Mouse (Mus musculus): ENCODE measurements around the gene Herpud2.
A peak's percentile ranks its signal among the peaks of the same experiment; 100 is the strongest.

Herpud2 gene

DNA sequence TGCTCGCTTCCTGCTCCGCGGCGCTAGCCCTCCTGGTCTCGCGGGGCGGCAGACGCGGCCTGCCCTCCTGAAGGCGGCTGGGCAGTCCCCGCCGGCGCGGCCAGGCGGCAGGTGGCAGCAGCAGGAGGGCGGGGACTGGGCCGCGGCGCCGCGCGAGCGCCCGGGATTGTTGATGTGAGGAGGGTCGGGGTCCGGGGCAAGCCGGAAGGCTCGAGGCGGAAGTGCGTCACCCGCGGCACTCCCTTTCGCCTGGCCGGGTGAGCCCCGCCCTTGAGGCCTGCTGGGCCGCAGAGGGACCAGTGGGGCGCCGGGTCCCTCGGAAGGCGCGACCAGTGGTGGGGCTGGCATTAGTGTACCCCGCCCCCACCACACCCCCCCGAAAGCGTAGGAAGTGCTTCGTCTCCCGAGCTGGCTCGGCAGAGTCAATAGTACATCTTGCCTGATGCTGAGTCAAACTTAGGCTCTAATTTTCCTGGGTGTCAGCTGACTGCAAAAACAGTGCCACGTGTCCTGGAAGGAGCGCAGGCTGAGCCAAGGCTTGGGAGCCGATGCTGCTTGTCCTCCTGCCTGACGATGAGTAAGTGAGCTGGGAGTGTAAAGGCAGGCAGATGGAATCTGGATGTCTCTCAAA, at the start of gene Herpud2:
Gene Herpud2 (minus strand): TSS at position 210 of the 631 bp plus-strand sequence.
- DNase-seq (ENCODE audit: low read depth, low spot score): peak; percentile 92

GRCm38 (mm10) chr9:25200987-25201386, 49.4 kb upstream of the Herpud2 start:
- no peak for DNase-seq (ENCODE audit: low read depth, low spot score)

DNA sequence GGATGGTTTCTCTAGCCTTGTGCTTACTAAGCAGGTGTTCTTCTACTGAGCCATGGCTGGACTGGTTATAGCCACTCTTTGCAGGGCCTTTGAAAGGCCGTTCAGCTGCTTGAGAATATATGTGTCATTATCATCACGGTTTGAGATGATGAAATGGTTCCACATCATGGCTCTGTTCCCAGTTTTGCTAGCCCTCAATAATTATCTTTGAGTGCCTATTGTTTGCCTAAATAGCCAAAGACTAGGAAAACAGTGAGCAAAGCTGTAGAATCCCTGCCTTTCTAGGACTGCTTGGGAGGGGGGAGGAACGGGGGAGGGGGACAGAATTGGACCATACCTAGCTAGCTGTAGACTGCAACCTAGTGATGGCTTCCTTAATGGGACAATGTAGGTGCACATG, 48.5 kb upstream of the Herpud2 start:
- DNase-seq (ENCODE audit: low read depth, low spot score): no peak

- no peak for DNase-seq (ENCODE audit: low read depth, low spot score)
Measured at GRCm38 (mm10) chr9:25196746-25197145, 45.1 kb upstream of the Herpud2 start.

DNA sequence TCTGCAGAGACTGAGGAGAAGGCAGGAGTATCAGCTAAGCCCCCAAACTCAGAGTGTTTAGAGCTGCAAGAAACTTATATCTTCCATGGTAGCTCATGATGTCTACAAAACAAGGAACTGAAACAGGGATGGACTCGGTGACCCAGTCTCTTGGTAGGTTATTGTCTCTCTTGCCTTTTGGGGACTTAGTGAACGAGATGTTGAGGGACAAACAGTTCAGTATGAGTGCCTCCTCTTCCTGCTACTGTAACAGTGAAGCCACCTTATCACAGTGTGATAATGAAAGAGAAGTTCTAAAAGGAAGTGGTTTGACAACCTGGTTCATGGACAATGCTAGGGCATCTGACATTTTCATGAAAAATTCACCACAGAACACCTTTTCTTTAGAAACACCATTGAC, 40.0 kb upstream of the Herpud2 start:
- no peak for DNase-seq (ENCODE audit: low read depth, low spot score)

- no peak for DNase-seq (ENCODE audit: low read depth, low spot score)
Measured at GRCm38 (mm10) chr9:25186501-25186900, 34.9 kb upstream of the Herpud2 start.

- peak; percentile 11 for DNase-seq (ENCODE audit: low read depth, low spot score)
Measured at GRCm38 (mm10) chr9:25185854-25186253, 34.2 kb upstream of the Herpud2 start.

GRCm38 (mm10) chr9:25184606-25185005, 33.0 kb upstream of the Herpud2 start:
- no peak for DNase-seq (ENCODE audit: low read depth, low spot score)

GRCm38 (mm10) chr9:25178066-25178465, 26.4 kb upstream of the Herpud2 start:
- no peak for DNase-seq (ENCODE audit: low read depth, low spot score)

DNA sequence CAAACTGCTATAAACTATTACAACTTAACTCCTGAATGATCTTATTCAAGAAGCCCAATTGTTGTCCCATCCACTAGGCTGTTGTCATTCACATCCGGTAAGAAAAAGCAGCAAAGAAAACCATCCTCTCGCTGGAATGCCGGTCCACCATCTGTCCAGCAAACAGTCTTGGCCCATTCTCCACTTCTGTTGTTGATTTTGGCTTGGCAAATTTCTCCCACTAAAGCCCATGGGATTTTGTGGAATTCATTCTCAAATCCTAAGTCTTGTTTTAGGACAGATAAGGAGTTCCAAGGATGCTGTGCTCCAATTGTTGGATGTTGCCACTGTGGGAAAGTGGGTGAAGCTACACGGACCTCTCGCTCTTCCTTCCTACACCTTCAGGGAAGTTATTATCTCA, 25.6 kb upstream of the Herpud2 start:
- DNase-seq (ENCODE audit: low read depth, low spot score): no peak

DNA sequence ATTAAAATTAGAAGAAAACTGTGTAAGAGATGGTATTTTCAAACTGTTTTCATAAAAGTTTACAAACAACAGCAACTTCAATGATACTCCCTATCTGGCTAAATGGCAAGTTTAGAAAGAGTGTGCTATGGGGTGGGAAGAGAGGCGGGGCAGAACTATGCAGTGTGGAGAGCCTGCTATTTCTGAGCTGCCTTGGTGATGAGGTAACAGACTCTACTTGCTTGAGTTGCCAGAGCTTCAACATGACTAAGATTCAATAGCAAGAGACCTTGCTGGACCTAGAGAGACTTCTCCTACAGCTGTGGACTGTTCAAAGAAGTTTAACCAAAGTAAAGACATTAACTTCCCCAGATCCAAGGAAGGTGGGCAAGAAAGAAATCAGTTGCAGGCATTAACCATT, 24.9 kb upstream of the Herpud2 start:
- no peak for DNase-seq (ENCODE audit: low read depth, low spot score)

GRCm38 (mm10) chr9:25175978-25176377, 24.4 kb upstream of the Herpud2 start:
- peak; percentile 45 for DNase-seq (ENCODE audit: low read depth, low spot score)

DNA sequence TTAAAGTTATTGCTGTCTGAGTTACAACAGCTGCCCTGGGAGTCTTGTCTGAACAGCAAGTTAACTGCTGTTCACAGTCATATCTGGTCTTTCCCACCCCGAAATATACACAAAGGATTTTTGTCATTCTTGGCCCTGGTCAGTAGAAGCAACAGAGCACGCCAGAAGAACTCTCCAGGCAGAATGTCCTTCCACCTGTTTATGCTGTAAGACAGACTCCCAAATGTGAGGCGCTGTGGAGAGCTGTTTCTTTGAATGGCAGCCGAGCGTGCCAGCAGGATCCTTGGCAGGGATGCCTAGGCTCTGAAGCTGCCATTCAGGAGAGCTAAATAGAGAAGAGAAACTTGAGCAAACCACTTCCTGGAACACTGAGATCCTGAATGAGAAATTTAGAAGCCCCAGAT, 23.4 kb upstream of the Herpud2 start:
- no peak for DNase-seq (ENCODE audit: low read depth, low spot score)

DNA sequence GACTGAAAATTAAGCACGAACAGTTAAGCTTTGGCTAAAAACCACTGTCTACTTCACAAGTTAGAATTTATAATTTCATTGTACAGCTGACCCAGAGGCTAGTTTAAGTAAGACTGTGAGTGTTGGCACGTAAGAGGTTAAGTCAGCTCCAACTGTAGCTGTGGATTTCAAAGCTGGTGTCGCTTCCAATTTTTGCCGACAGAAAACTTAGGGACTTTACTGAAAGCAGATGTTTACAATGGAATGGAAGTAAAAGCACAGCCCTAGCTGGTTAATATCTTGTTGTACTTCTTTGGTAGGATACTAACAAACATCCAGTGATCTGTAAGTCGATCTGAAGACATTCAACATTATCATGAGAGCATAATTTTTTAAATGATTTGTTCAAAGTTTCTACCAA, 23.0 kb upstream of the Herpud2 start:
- DNase-seq (ENCODE audit: low read depth, low spot score): no peak

GRCm38 (mm10) chr9:25173171-25173570, 21.6 kb upstream of the Herpud2 start:
- DNase-seq (ENCODE audit: low read depth, low spot score): no peak

DNA sequence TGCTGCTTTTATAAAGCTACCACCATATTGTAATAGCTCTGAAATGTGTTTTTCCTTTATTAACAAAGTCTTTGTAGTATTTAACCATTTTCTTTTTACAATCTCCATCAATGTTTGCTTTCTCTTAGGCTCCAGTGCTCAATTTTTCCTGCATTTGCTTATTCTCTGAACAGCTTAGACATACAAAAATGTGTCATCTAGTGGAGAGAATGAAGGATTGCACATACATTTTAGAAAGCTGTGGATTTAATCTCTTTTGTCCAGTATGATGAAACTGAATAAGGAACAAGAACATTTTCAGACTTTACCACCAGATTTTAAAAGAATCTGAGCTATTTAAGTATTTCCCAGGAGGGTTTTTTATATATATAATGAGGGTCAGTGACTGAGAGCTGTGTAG, 18.0 kb upstream of the Herpud2 start:
- DNase-seq (ENCODE audit: low read depth, low spot score): no peak

DNA sequence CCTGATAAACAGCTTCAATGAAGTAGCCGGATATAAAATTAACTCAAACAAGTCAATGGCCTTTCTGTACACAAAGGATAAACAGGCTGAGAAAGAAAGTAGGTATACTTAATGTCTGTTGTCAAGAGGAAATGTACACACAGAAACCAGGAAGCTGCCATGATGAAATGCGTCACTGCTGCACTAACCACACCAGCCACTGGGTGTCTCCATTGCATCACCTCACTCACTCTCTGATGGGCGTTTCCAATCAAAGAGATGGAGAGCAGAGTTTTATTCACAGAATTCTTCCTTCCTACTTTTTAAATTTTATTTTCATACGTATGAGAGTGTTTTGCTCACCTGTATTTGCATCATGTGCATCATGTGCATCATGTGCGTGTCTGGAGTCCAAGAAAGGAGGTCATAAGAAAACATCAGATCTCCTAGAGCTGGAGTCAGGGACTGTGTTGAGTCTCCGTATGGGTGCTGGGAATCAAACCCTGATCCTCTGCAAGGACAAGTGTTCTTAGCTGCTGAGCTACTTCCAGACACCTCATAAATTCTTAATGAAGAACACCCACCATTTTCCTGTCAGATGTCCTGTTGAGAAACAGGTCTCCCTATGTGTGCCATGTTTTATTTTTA, 16.0 kb upstream of the Herpud2 start:
- DNase-seq (ENCODE audit: low read depth, low spot score): peak; percentile 65

DNA sequence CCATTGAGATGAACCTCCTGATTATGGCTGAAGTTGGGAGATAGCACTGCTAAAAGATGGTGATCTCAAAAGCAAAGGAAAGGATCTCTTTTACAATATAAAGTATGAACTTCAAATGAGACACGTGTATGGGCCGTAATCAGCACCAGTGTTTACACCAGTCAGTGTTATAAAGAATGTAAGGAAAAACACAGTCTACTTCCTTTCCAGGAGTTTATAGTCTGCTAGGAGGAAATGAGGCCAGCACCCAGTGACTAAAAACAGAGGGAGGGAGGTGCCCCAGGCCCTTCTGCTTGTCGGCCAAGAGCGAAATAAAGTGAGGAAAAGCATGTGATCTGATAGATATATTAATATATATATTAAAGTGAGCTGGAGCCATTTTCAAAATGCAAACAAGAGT, 6.6 kb upstream of the Herpud2 start:
- no peak for DNase-seq (ENCODE audit: low read depth, low spot score)

DNA sequence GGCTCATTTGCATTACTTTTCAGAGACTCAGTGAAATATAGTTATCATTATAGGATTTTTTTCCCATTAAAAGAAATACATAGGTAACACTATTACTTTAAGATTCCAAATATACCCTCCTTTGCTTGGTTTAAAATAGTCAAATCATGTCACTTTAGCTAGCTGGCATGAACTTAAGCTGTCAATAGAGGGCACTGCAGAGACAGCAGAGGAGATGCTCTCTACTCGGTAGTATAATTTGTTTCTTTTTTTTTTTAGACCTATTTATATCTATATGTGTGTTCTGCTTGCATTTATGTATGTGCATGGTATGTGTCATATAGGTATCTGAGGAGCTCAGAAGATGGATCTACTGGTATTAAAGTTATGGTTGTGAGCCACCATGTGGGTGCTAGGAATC, 4.8 kb upstream of the Herpud2 start:
- DNase-seq (ENCODE audit: low read depth, low spot score): peak; percentile 8

DNA sequence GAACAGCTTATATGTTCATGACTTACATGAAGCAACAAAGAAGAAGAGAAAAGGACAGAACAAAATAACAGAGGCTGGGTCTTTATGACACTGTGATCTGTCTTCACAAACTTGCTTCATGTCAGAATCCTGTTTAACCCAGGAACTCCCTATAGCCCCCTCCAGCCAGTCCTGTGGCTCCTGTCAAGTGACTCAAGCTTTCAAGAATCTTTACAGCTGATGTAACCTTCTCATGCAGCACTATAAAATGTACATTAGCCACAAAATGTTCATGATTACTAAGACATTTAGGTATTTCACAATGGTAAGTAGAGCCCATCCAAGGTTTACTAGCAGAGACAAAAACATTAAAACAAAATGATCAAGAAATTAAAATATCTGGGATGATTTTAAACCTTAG, 1.4 kb upstream of the Herpud2 start:
- DNase-seq (ENCODE audit: low read depth, low spot score): no peak

DNA sequence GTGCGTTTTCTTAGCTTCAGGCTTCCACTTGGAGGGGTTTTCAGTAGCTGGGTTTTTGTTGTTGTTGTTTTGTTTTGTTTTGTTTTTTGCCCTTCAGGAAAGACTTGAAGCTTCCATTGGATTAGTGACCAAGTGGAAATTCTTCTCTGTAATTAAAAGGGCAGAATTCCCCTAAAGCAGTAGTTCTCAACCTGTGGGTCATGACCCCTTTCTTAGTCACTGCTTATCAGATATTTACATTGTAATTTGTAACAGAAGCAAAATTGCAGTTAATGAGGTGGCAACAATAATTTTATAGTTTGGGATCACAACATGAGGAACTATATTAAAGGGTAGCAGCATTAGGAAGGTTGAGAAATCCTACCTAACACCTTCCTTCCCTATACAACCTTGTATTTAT, 837 bp upstream of the Herpud2 start:
- DNase-seq (ENCODE audit: low read depth, low spot score): no peak

GRCm38 (mm10) chr9:25150791-25151610, 619 bp downstream of the Herpud2 start:
- DNase-seq (ENCODE audit: low read depth, low spot score): peak; percentile 9

- DNase-seq (ENCODE audit: low read depth, low spot score): no peak
Measured at GRCm38 (mm10) chr9:25148767-25149166, 2.9 kb downstream of the Herpud2 start.

Measured in ES-CJ7 (cell line).